23 mouse cellular contexts compared by ENCODE assay signal in genomic region chr6:54506318-54506717, GRCm38 (mm10). TPM values are rescaled to one million over a fixed set of nuclear protein-coding genes. Genes with fewer than 3 reads are reported as not detected.
DNase-seq lines count a peak whose midpoint lies in the region; ATAC-seq and TF ChIP-seq lines count a peak whose summit lies in the region.
"Had no signal": no experiment of that assay in that cellular context is flagged by ENCODE, and none has a peak within 500 bp of the region (broad histone marks: within the 10 kb centered on the region; RNA-seq: fewer than 3 reads in every experiment).

No protein-coding gene starts in this region.

- no peak overlapping the region for H3K4me3 ChIP-seq in forebrain, embryonic 15.5 days
- H3K4me3 ChIP-seq in forebrain, embryonic 14.5 days (ENCODE audit: low read depth, low read length) = no peak overlapping the region
- H3K4me3 ChIP-seq in layer of hippocampus, adult 2 months = no peak overlapping the region
- H3K4me3 ChIP-seq: embryonic facial prominence, embryonic 10.5 days; embryonic facial prominence, embryonic 13.5 days; erythroblast, embryonic 14.5 days; forebrain, embryonic 12.5 days; heart, embryonic 12.5 days; heart, embryonic 15.5 days; hindbrain, embryonic 10.5 days; hindbrain, embryonic 13.5 days had no signal

- peaks cover 19% of the 10 kb centered on the region for H3K36me3 ChIP-seq in forebrain, embryonic 15.5 days
- H3K36me3 ChIP-seq in forebrain, embryonic 14.5 days (ENCODE audit: control insufficient read depth, insufficient read depth, low read length) = peaks cover 55% of the 10 kb centered on the region
- H3K36me3 ChIP-seq: embryonic facial prominence, embryonic 13.5 days; heart, embryonic 15.5 days had no signal

- TF ChIP-seq CTCF in layer of hippocampus, adult 2 months (conservative IDR thresholded peaks at IDR 0.05) = no peak

- 0 out of 2 replicates have a peak overlapping the region, but pooled peaks have one; percentile 8 for H3K27ac ChIP-seq in forebrain, embryonic 15.5 days (replicated peaks)
- H3K27ac ChIP-seq in forebrain, embryonic 14.5 days (ENCODE audit: low read depth, low read length) = no peak overlapping the region
- peak overlapping the region; percentile 55; the same call in 1 of the 2 replicates for H3K27ac ChIP-seq in layer of hippocampus, adult 2 months
- H3K27ac ChIP-seq: embryonic facial prominence, embryonic 10.5 days; embryonic facial prominence, embryonic 13.5 days; forebrain, embryonic 12.5 days; heart, embryonic 15.5 days; hindbrain, embryonic 10.5 days had no signal

- no peak for ATAC-seq in forebrain, embryonic 15.5 days (replicated peaks)
- ATAC-seq in forebrain, embryonic 14.5 days = no peak
- ATAC-seq: activated CD4-positive, CD25-positive, alpha-beta regulatory T cell, adult 4 months; hindbrain, embryonic 16.5 days had no signal

- H3K9me3 ChIP-seq in forebrain, embryonic 15.5 days = no peaks in the 10 kb centered on the region
- no peaks in the 10 kb centered on the region for H3K9me3 ChIP-seq in forebrain, embryonic 14.5 days (replicated peaks; ENCODE audit: control insufficient read depth, low read length)
- H3K9me3 ChIP-seq: embryonic facial prominence, embryonic 10.5 days; embryonic facial prominence, embryonic 13.5 days; forebrain, embryonic 12.5 days; heart, embryonic 12.5 days; heart, embryonic 15.5 days; hindbrain, embryonic 10.5 days; hindbrain, embryonic 13.5 days had no signal

- 90% methylated on average over 11 of the region's 11 CpGs for WGBS in forebrain, embryonic 15.5 days
- 94% methylated on average over 11 of the region's 11 CpGs for WGBS in forebrain, embryonic 14.5 days

- H3K4me1 ChIP-seq in forebrain, embryonic 15.5 days = peaks cover 21% of the 10 kb centered on the region
- H3K4me1 ChIP-seq in forebrain, embryonic 14.5 days (ENCODE audit: control insufficient read depth, insufficient read depth, low read length) = peaks cover 14% of the 10 kb centered on the region

- no peak for DNase-seq in forebrain, embryonic 14.5 days (ENCODE audit: low spot score)
- DNase-seq in layer of hippocampus, adult 2 months (ENCODE audit: low spot score in 2 of 2) = no peak
- no peak for DNase-seq in layer of hippocampus, postnatal 10 days (ENCODE audit: low spot score in 2 of 2)
- DNase-seq in right cerebral cortex, adult 2 months (ENCODE audit: low spot score in 2 of 2) = peak; percentile 32 to 36
- no peak for DNase-seq in right cerebral cortex, postnatal 14 days
- DNase-seq in kidney, adult 8-10 months = no peak
- DNase-seq: adrenal gland, adult 8-10 months; adrenal gland, postnatal 25 days; gastrocnemius, postnatal 36 days had no signal

- H3K9ac ChIP-seq in forebrain, embryonic 15.5 days (replicated peaks) = no peak overlapping the region
- no peak overlapping the region for H3K9ac ChIP-seq in forebrain, embryonic 14.5 days (ENCODE audit: low read length)
- H3K9ac ChIP-seq: embryonic facial prominence, embryonic 13.5 days; forebrain, embryonic 12.5 days; forebrain, postnatal 0 days; heart, embryonic 12.5 days; heart, embryonic 15.5 days; hindbrain, embryonic 13.5 days had no signal

- H3K27me3 ChIP-seq in forebrain, embryonic 15.5 days = no peaks in the 10 kb centered on the region
- no peaks in the 10 kb centered on the region for H3K27me3 ChIP-seq in forebrain, embryonic 14.5 days (replicated peaks; ENCODE audit: control insufficient read depth, insufficient read depth, low read length)
- H3K27me3 ChIP-seq: embryonic facial prominence, embryonic 13.5 days; forebrain, embryonic 12.5 days; heart, embryonic 12.5 days; heart, embryonic 15.5 days; hindbrain, embryonic 13.5 days had no signal

- H3K4me2 ChIP-seq in forebrain, embryonic 15.5 days (replicated peaks) = no peak overlapping the region
- H3K4me2 ChIP-seq in forebrain, embryonic 14.5 days (ENCODE audit: low read length) = no peak overlapping the region
- H3K4me2 ChIP-seq: embryonic facial prominence, embryonic 13.5 days; forebrain, embryonic 12.5 days; heart, embryonic 12.5 days; heart, embryonic 15.5 days; hindbrain, embryonic 13.5 days had no signal

RNA-seq across cellular contexts. Expression of gene Scrn1, which starts 60.0 kb away (rescaled TPM):
- polyA plus RNA-seq in forebrain, embryonic 15.5 days (2015; fragmentation: Nextera tagmentation; extraction: Ambion mirVana) = 135 TPM in 2 replicates
- polyA plus RNA-seq in forebrain, embryonic 14.5 days (2014; fragmentation: Nextera tagmentation; extraction: Ambion mirVana) = 125 and 134 TPM in 2 replicates
- total RNA-seq in layer of hippocampus, adult 2 months (2021) = 10 to 100 TPM; 98.2 to 98.3 TPM
- 100 to 1,000 TPM; 161 to 164 TPM for total RNA-seq in layer of hippocampus, postnatal 10 days (2021)
- total RNA-seq: common myeloid progenitor, adult 5-6 weeks; granulocyte monocyte progenitor cell, adult 5-6 weeks had no signal
- polyA plus RNA-seq: activated CD4-positive, CD25-positive, alpha-beta regulatory T cell, adult 4 months; erythroblast, embryonic 14.5 days had no signal

Comparison
In these comparisons a context has a peak if more than half of its experiments do, and no peak if none do; other contexts are left out.
1. DNase-seq: peak in right cerebral cortex, adult 2 months (2 of 2); none in forebrain, embryonic 14.5 days (single experiment), layer of hippocampus, adult 2 months (0 of 2), layer of hippocampus, postnatal 10 days (0 of 2), right cerebral cortex, postnatal 14 days (single experiment) and kidney, adult 8-10 months (0 of 2).